Comparison of ENCODE assay signal across 10 mouse cellular contexts in genomic region chr12:42987018-42987606, GRCm38 (mm10).
DNase-seq lines count a peak whose midpoint lies in the region; ATAC-seq and TF ChIP-seq lines count a peak whose summit lies in the region.
"Had no signal": no experiment of that assay in that cellular context is flagged by ENCODE, and none has a peak within 500 bp of the region (broad histone marks: within the 10 kb centered on the region; RNA-seq: fewer than 3 reads in every experiment).

No protein-coding gene starts in this region.

- H3K27me3 ChIP-seq in heart, postnatal 0 days (ENCODE audit: control insufficient read depth, insufficient read depth, low read length) = no peaks in the 10 kb centered on the region
- H3K27me3 ChIP-seq in forebrain, embryonic 16.5 days (replicated peaks; ENCODE audit: control insufficient read depth, insufficient read depth, low read length) = no peaks in the 10 kb centered on the region
- H3K27me3 ChIP-seq: limb, embryonic 12.5 days had no signal

- H3K27ac ChIP-seq in heart, postnatal 0 days (ENCODE audit: low read depth) = no peak overlapping the region
- no peak overlapping the region for H3K27ac ChIP-seq in forebrain, embryonic 16.5 days (ENCODE audit: low read length)
- H3K27ac ChIP-seq: limb, embryonic 12.5 days had no signal

- intact Hi-C loops in heart, postnatal 10 days (cut with DNase I) = no loop called here

- no peaks in the 10 kb centered on the region for H3K4me1 ChIP-seq in heart, postnatal 0 days (ENCODE audit: control insufficient read depth, insufficient read depth)
- 0 out of 2 replicates have a peak, but pooled peaks cover 3% of the 10 kb centered on the region for H3K4me1 ChIP-seq in forebrain, embryonic 16.5 days (replicated peaks; ENCODE audit: control insufficient read depth, insufficient read depth, low read length)
- H3K4me1 ChIP-seq: limb, embryonic 12.5 days had no signal

- no peak overlapping the region for H3K4me3 ChIP-seq in heart, postnatal 0 days (ENCODE audit: low read depth, low read length)
- H3K4me3 ChIP-seq in forebrain, embryonic 16.5 days (replicated peaks; ENCODE audit: low read length) = no peak overlapping the region
- H3K4me3 ChIP-seq: limb, embryonic 12.5 days had no signal

- 0 out of 2 replicates have a peak, but pooled peaks have one; percentile 2 for TF ChIP-seq CTCF in heart, postnatal 0 days (IDR thresholded peaks at IDR 0.05; ENCODE audit: low read depth)

- H3K36me3 ChIP-seq in heart, postnatal 0 days (replicated peaks; ENCODE audit: control insufficient read depth, insufficient read depth, low read length) = no peaks in the 10 kb centered on the region
- H3K36me3 ChIP-seq in forebrain, embryonic 16.5 days (ENCODE audit: control insufficient read depth, insufficient read depth) = no peaks in the 10 kb centered on the region
- H3K36me3 ChIP-seq: G1E; limb, embryonic 12.5 days had no signal

- H3K9ac ChIP-seq in heart, postnatal 0 days (replicated peaks; ENCODE audit: low read depth, low read length) = no peak overlapping the region
- no peak overlapping the region for H3K9ac ChIP-seq in forebrain, embryonic 16.5 days (replicated peaks; ENCODE audit: low read depth, low read length)
- H3K9ac ChIP-seq: limb, embryonic 12.5 days had no signal

- no peak for TF ChIP-seq EP300 in heart, postnatal 0 days (IDR thresholded peaks at IDR 0.05; ENCODE audit: low read depth)

- H3K9me3 ChIP-seq in heart, postnatal 0 days (replicated peaks; ENCODE audit: control insufficient read depth, low read length) = no peaks in the 10 kb centered on the region
- H3K9me3 ChIP-seq in forebrain, embryonic 16.5 days (ENCODE audit: control insufficient read depth, low read length) = no peaks in the 10 kb centered on the region
- H3K9me3 ChIP-seq: G1E; limb, embryonic 12.5 days had no signal

- ATAC-seq in heart, postnatal 0 days (ENCODE audit: insufficient read depth, low read depth) = no peak
- ATAC-seq in forebrain, embryonic 16.5 days = peak; percentile 94

- no peak overlapping the region for H3K4me2 ChIP-seq in heart, postnatal 0 days (ENCODE audit: low read depth, low read length)
- no peak overlapping the region for H3K4me2 ChIP-seq in forebrain, embryonic 16.5 days (ENCODE audit: low read length)
- H3K4me2 ChIP-seq: limb, embryonic 12.5 days had no signal

- no peak for DNase-seq in heart, postnatal 0 days (ENCODE audit: low spot score)
- no peak for DNase-seq in heart, postnatal 10 days
- DNase-seq in left cerebral cortex, adult 18-20 months (ENCODE audit: low spot score in 2 of 2) = peak; percentile 34 to 64
- DNase-seq in right cerebral cortex, postnatal 25 days = peak; percentile 21
- no peak for DNase-seq in spleen, postnatal 14 days (ENCODE audit: low spot score in 2 of 2)
- no peak for DNase-seq in heart, adult 18-20 months
- no peak for DNase-seq in spleen, adult 18-20 months

- WGBS in heart, postnatal 0 days = 26% methylated on average over 2 of the region's 2 CpGs
- 20% methylated on average over 2 of the region's 2 CpGs for WGBS in forebrain, embryonic 16.5 days

Comparison
In these comparisons a context has a peak if more than half of its experiments do, and no peak if none do; other contexts are left out.
1. DNase-seq: peak in left cerebral cortex, adult 18-20 months (2 of 2) and right cerebral cortex, postnatal 25 days (single experiment); none in heart, postnatal 0 days (single experiment), heart, postnatal 10 days (0 of 2), spleen, postnatal 14 days (0 of 2), heart, adult 18-20 months (0 of 2) and spleen, adult 18-20 months (0 of 2).